24 mouse cellular contexts compared by ENCODE assay signal in the genomic region with DNA sequence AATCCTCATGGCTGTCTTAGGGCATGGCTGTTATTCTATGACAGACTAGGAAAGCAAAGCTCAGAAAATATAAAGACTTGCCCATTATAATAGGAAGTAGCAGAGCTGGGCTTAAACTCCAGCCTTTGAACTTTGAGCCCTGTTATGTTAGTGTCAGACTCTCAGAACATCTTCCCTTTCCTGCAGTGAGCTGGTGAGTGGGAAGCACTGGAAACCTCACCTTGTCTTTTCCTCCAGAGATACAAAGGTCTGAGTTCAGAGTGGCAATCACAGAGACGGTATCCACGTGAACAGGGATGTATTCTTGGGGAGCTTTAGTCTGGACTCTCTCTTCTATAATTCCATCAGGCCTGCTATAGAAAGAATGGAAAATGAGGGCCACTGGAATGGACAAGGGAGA. TPM values are rescaled to one million over a fixed set of nuclear protein-coding genes. Genes with fewer than 3 reads are reported as not detected.
"Had no signal": no experiment of that assay in that cellular context is flagged by ENCODE, and none has a peak within 500 bp of the region (broad histone marks: within the 10 kb centered on the region; RNA-seq: fewer than 3 reads in every experiment).

No protein-coding gene starts in this region.

- H3K9ac ChIP-seq: limb, embryonic 13.5 days; liver, embryonic 12.5 days; liver, embryonic 15.5 days; lung, embryonic 15.5 days; midbrain, embryonic 13.5 days; neural tube, embryonic 13.5 days had no signal

- H3K4me3 ChIP-seq: layer of hippocampus, adult 2 months; limb, embryonic 10.5 days; limb, embryonic 13.5 days; liver, embryonic 12.5 days; liver, embryonic 15.5 days; lung, embryonic 15.5 days; megakaryocyte, embryonic 14.5 days; midbrain, embryonic 10.5 days; midbrain, embryonic 13.5 days; myocyte; neural tube, embryonic 13.5 days had no signal

- H3K9me3 ChIP-seq: limb, embryonic 10.5 days; liver, embryonic 12.5 days; liver, embryonic 15.5 days; lung, embryonic 15.5 days; megakaryocyte, embryonic 14.5 days; midbrain, embryonic 10.5 days; midbrain, embryonic 13.5 days; neural tube, embryonic 13.5 days had no signal

- H3K27ac ChIP-seq: layer of hippocampus, adult 2 months; limb, embryonic 10.5 days; limb, embryonic 13.5 days; liver, embryonic 12.5 days; liver, embryonic 15.5 days; lung, embryonic 15.5 days; midbrain, embryonic 10.5 days; midbrain, embryonic 13.5 days; neural tube, embryonic 13.5 days had no signal

- H3K36me3 ChIP-seq: liver, embryonic 15.5 days; lung, embryonic 15.5 days had no signal

- DNase-seq: layer of hippocampus, adult 9-11 months; liver; lung, adult 18-20 months; lung, postnatal 10 days; lung, postnatal 36 days; retina, postnatal 1 day; right cerebral cortex, postnatal 25 days; thymus, adult 2 months; thymus, postnatal 14 days; thymus, postnatal 4 days had no signal

- H3K4me2 ChIP-seq: limb, embryonic 13.5 days; liver, embryonic 12.5 days; liver, embryonic 15.5 days; lung, embryonic 15.5 days; midbrain, embryonic 13.5 days; neural tube, embryonic 13.5 days had no signal

- ATAC-seq: liver, embryonic 12.5 days; midbrain, embryonic 13.5 days; midbrain, embryonic 16.5 days had no signal

- H3K4me1 ChIP-seq: limb, embryonic 10.5 days; limb, embryonic 13.5 days; liver, embryonic 12.5 days; liver, embryonic 15.5 days; midbrain, embryonic 10.5 days; midbrain, embryonic 13.5 days had no signal

- H3K27me3 ChIP-seq: limb, embryonic 13.5 days; liver, embryonic 12.5 days; liver, embryonic 15.5 days; lung, embryonic 15.5 days; midbrain, embryonic 13.5 days; neural tube, embryonic 13.5 days had no signal

RNA-seq across cellular contexts. Expression of a gene that starts 28.1 kb away (rescaled TPM):
- polyA plus RNA-seq: intestine, embryonic 14.5 days; limb, embryonic 10.5 days; limb, embryonic 13.5 days; liver, embryonic 12.5 days; liver, embryonic 15.5 days; midbrain, embryonic 10.5 days; myocyte; spleen, adult 2 months had no signal
